Mouse (Mus musculus) spleen, postnatal 36 days (tissue): Measurements from ENCODE around the gene Tbc1d23.
"Not testable (repeated sequence)": the region's sequence is repeated elsewhere in the genome, so short reads cannot be mapped to it uniquely, and the experiment has no call there.

Source experiments
- DNase-seq, 2 experiments: peaks; one replicate each; pipeline ENCODE4 v3.0.0; 2022; ENCODE audit warnings: low spot score in 2 of 2, mixed read lengths in 1 of 2

Gene Tbc1d23

DNA sequence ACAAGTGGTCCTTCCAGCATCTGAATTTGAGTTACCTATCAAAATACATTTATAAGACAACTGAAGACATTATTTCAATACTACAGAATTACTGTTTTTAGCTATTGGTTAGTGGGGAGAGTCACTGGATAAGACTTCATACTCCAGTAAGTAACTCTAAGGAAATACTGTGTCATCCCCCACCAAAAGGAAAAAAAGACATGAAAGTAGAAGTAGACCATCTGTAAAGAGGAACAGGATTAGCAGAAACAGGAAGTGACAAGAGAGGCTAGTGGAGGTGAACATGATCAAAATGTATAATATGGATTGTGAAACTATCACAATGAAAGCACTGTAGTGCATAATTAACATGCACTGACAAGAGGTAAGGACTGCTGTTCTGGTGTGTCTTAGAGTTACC, 15.3 kb downstream of the Tbc1d23 start:
- DNase-seq: peak; percentile 32 to 66

GRCm38 (mm10) chr16:57211037-57211436, 20.3 kb downstream of the Tbc1d23 start:
- DNase-seq: no peak

- no peak for DNase-seq
These were observed 23.0 kb downstream of the Tbc1d23 start for GRCm38 (mm10) chr16:57208342-57208741.

DNA sequence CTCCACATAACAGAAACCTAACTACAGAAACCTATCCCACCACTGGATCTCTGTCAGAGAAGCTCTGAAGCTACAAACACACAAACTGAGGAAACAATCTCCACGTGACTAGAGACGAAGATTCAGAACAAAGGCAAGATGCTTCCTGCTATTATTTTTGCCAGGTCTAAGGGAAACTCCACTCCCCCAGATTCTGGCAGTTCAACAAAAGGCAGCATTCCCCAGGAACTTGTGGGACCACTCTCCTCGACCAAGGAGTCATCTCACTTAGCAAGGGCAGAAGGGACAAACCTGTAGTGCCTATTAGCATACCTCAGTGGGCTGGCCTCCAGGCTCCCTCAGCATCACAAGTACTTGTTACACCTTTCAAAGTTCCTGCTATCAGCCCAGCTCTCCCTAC, 34.0 kb downstream of the Tbc1d23 start:
- DNase-seq: no peak

DNA sequence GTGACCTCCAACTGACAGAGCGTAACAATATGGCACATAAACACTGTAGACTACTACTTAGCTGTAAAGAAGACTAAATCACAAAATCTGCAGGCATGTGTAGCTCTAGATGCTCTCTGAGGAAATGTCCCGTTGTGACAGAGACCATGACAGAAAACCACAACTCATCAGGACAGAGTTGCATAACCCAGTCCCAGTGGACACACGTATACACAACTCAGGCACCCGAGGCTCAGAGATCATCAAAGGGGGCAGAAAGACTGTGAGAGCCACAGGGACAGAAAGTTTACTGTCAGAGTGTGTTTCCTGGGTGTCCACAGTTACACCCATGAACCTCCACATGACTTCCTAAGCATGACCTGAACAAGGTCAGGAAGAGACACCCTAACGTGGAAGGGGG, 34.7 kb downstream of the Tbc1d23 start:
- no peak for DNase-seq

- DNase-seq: no peak
These were observed 40.1 kb downstream of the Tbc1d23 start for GRCm38 (mm10) chr16:57191214-57191613.

DNA sequence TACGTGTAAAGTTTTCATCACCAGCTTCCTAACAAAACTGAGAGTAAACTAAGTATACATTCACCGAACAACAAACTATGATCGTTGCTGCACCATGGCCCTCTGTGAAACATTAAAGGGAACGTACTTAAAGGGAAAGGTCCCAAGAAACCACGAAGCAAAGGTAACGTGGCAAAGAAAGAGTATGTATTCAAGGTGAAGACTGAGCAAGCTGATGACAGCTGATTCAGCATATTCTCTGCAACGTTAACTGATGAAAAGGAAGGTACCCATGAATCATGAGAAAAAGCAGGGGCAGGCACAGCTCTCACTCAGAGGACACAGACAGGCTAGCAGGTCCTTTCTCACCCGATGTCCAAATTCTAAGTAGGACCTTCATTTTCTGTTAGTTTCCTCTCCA, 40.9 kb downstream of the Tbc1d23 start:
- no peak for DNase-seq

DNA sequence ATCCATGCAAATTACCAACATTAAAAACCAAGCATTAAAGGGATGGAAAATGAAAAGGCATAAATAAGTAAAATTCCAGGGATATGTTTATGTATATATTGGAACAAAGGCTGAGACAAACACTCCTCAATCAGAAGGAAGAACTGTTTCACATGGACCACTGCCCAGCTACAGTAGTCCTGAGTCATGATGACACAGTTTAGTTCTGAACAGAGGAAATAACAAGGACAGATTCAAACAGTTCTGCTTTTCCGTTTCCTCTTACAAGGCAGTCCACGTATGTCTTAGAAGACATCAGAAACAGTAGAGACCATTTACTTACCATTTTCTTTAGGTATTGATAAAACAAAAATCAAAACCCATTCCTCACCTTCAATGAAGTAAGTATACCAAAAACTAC, 41.8 kb downstream of the Tbc1d23 start:
- DNase-seq: peak in 1 of 2 experiments; percentile 33

DNA sequence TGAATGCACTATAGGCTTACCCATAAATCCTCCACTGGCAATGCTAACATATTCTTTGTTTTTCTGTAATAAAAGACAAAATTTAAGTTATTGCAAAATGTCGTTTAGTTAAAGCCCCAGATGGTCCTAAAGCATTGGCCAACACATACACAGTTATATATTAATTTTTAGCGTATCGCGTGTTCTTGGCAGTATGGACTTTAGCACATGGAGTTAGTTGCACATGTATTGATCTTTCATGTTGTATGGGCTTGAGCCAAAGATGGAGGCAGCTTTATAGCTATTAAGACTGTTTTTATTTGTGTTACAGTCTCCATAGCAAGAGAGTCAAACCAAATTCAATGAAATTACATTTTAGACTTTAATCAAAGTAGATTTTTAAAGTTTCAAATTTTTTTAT, 44.7 kb downstream of the Tbc1d23 start:
- DNase-seq: no peak

DNA sequence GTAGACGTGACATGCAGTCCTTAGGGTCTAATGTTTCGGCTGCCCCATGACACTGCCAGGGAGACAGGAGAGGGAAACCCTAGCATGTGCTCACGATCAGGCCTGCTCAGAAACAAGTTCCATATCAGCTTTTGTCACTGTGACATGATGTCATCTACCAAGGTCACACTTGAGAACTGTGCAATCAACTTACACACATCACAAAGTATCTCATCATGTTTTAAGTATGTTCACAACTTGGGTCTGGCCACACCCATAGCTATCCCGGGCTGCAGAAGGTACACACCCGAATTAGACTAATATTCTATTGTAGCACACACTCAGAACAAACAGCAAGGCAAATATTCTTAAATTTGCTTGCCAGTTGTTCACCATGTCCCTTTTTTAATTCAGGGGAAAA, 49.3 kb downstream of the Tbc1d23 start:
- DNase-seq: no peak

GRCm38 (mm10) chr16:57181180-57181579, 50.1 kb downstream of the Tbc1d23 start:
- peak; percentile 20 to 21 for DNase-seq

DNA sequence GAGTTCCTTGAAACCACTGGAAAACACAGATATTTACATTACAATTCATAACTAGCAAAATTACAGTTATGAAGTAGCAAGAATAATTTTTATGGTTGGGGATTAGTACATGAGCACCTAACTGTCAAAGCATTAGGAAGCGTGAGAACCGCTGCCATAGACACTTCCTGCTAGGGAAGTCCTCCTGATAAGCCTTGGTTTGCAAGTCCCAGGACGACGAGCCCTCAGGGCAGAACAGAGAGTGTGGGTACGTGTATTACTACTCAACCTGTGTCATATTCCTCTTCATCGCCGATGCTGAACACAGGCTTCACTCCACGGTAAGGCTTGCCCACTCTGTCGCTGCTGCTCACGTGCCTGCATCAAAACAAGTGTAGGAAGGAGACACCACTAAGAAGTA, 53.6 kb downstream of the Tbc1d23 start:
- no peak for DNase-seq

- peak in 1 of 2 experiments; percentile 29 for DNase-seq
These were observed 54.0 kb downstream of the Tbc1d23 start for GRCm38 (mm10) chr16:57177254-57177653.

- DNase-seq: no peak
These were observed 55.0 kb downstream of the Tbc1d23 start for GRCm38 (mm10) chr16:57176276-57176675.

DNA sequence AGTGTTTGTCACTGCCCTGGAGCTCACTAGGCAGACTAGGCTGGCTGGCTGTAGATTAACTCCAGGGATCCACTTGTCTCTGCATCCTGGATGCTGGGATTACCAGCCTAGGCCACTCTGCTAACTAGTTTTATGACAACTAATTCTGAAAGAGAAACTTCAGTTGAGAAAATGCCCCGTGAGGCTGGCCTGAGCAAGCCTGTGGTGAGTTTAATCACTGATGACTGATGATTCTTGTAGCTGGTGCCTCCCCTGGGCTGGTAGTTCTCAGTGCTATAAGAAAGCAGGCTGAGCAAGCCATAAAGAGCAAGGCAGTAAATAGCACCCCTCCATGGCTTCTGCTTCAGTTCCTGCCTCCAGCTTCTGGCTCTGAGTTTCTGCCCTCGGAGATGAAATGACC, 55.6 kb downstream of the Tbc1d23 start:
- no peak for DNase-seq

GRCm38 (mm10) chr16:57174480-57174879, 56.8 kb downstream of the Tbc1d23 start:
- DNase-seq: not testable (repeated sequence)

- DNase-seq: no peak
These were observed 59.7 kb downstream of the Tbc1d23 start for GRCm38 (mm10) chr16:57171570-57171969.

GRCm38 (mm10) chr16:57171161-57171560, 60.1 kb downstream of the Tbc1d23 start:
- DNase-seq: no peak

DNA sequence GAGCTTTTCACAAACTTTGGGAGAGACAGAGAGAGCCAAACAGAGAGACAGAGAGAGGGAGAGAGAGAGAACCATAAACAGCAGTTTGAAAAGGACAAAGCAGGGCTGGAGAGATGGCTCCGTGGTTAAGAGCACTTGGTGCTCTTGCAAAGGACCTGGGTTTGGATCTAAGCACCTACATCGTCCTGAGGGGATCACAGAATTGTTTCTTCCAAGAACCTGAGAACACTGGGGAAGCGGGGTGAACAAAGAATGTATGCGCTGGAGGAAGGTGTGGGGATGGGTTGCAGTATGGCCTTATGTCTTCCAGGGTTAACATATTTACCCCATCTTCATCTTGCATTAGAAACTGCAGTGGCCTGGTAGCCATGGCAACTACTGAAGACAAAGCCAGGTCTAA, 63.1 kb downstream of the Tbc1d23 start:
- no peak for DNase-seq

GRCm38 (mm10) chr16:57167514-57167912, 63.8 kb downstream of the Tbc1d23 start:
- DNase-seq: no peak

DNA sequence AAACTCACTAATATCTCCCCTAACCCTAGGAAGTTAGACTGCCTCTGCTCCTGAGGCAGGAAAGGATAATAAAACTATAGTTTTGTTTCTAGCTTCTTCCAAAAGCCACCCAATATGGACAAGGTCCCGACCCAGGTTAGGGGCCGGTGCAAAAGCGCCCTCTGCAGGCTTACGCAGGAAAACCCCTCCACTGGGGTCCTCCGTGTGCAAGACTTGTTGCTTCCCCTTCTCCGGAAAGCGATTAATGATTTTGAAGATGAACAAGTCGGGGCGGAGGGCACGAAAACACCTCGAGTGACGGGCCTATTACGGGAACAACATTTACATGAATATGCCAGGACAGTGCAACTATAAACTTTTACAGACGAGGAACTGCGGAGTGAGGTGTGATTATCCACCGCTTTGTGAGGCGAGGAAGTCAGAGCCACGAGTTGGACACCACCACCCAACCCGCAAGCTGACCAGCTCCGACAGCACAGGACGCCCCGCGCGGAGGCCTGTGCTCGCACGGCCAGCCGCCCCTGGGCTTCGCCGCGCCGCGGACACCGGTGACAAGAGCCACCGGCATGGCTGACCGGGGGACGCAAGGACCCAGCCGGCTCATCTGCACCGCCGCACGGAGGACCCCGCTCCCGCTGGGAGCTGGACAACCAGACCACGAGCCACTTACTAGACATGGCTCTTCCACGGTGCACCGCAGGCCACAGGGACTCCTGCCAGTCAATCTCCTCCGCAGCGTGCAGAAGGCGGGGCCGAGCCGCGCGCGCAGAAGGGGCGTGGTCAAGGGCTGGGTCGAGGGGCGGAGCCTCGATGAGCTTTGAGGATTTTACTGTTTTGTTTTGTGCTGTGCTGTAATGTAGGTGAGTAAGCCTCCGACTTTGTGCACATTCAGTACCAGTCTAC, 64.4 kb downstream of the Tbc1d23 start, which contains the start of gene Nit2:
Gene Nit2 (minus strand): TSS at position 731 of the 903 bp plus-strand sequence.
- peak; percentile 91 to 92 for DNase-seq

DNA sequence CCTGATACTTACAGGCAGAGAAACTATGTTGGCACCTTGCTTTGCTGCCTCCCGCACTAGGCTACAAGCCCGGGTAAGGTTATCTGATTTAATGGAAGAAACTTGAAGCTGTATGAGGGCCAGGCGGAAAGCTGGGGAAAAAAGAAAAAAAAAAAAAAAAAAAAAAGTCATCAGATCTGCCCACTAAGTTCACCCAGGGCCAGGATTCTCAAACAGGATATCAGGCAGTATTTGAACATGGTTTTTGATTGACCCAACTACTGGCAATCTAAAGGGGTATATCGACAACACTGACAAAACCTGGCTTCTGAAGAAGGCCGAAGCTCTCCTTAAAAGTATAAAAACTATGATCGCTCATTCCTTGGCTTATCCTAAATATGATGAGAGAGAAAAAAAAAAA, 65.2 kb downstream of the Tbc1d23 start:
- DNase-seq: no peak

DNA sequence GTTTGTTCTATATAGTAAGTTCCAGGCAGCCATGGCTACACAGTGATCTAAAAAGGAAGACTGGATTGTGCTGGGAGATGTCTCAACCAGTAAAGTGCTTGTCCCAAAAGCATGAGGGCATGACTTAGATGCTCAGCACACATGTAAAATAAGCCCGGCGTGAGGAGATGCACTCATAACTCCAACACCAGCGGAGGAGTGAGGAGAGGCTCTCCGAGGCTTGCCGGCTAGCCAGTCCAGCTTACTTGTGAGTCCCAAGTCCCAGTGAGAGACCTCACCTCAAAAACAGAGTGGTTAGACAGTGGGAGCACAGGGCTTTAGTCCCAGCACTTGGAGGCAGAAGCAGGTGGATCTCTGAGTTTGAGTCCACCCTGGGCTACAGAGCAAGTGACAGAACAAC, 66.1 kb downstream of the Tbc1d23 start:
- no peak for DNase-seq

- DNase-seq: no peak
These were observed 67.6 kb downstream of the Tbc1d23 start for GRCm38 (mm10) chr16:57163694-57164093.
